Mouse (Mus musculus) heart, adult 9 months (tissue): ENCODE results near the gene Gas2l1.

Experiments used
- DNase-seq, 2 experiments: peaks; one replicate each; pipeline ENCODE4 v3.0.0; 2022; ENCODE audit warnings: low spot score in 2 of 2

Gene Gas2l1

DNA sequence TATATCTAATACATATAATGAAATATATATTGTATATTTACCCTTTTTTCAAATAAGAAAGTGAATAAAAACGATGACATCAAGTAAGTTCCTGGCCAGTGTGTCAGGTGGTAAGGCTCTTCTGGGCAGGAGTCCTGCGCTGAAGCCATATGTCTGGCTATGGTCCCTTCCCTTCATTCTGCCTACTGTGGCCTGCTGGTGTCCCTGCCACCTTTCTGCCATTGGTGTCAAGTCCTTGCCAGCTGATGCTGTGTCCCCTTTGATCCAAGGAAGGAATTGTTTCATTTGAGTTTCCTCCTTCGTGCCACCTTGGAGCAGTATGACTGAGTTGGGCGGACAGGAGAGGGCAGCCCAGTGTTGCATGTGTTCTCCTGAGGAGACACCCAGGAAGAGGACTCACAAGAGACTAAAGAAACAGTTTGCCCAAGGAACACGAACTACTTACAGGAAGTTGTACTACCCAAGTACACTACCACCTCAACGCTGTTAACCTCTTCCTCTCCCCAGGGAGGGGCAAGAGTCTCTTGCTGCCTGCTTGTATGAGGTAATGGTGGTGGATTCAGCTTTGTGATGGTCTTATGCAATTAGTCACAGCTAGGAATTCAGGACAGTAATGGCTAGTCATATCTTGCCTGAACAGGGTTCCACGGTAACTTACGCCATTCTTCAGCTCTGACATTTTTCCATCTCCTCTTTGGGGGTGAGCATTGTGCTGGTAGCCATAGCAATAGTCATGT lies 22.3 kb downstream of the Gas2l1 start:
- DNase-seq = no peak

DNA sequence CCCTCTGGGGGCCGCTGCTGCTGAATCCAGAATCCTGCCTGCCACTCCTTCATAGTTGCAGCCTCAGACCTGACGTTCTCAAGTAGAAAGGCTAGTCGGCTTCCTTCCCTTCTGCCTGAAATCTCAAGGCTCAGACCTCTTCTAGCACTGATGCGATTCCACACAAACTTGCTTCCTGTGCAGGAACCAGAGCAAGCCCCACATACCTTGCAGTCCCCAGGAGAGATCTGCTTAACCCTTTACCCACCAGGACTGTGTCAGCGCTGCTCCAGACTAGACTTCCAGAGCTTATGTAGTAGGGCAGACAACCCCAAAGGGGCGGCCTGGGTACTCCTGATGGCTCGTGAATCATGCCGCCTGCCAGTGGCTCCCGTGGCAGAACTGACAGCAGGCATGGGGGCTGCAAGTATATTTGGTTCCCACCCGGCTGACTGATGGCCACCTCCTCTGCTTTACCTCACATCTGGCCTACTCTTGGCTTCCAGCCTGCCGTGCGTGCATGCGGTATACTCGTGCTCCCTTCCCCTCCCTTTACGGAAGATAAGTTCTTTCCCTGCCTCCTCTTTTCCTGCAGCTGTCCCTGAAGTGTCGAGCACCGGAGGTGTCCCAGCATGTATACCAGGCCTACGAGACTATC lies 23.9 kb downstream of the Gas2l1 start:
- no peak for DNase-seq

DNA sequence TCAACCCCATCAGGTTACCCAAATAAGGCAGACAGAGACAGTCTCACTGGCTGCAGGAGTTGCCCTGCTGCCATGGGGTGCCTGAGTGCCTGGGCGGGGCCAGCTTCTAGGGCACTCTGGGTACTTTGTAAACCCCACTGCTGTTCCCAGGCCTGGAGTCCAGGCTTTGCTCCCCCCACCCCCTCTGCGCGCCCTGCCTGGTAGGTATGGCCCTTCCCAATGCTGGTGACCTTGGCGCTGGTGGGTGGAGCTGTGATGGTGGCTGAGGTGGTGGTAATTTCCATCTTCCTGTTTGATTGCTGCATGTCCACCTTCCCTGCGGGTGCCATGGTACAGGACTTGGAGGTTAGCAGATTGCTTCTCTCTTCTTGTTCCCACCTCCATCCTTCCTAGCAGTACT lies 24.5 kb downstream of the Gas2l1 start:
- no peak for DNase-seq

DNA sequence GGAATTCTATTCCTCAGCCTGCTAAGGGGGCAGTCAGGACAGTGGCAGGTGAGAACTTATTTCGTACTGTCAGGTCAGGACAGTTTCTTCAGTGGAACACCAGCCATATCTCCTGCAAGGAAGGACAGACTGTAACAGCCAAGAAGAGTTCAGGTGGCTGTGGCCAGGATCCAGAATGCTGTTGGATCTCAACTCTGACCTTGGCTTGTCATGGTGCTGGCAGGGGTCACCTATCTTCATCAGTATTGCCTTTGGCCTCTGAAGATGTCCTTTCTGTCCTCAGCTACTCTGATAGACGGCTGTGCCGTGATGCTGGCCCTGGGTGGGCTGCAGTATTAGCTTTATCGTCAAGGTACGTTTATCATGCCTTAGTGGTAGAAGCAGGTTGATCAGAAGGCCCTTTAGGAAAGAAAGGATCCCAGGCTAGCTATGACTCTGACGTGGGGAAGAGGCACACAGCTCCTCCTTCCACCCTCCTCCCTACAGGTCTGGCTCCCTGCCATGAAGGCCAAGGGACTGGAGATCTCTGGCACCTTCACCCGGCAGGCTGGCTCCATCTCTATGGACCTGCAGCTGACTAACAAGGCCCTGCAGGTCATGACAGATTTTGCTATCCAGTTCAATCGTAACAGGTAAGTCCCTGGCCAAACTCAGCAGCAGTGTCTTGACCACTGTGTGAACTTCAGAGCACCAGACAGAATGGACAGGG lies 27.8 kb downstream of the Gas2l1 start:
- no peak for DNase-seq

DNA sequence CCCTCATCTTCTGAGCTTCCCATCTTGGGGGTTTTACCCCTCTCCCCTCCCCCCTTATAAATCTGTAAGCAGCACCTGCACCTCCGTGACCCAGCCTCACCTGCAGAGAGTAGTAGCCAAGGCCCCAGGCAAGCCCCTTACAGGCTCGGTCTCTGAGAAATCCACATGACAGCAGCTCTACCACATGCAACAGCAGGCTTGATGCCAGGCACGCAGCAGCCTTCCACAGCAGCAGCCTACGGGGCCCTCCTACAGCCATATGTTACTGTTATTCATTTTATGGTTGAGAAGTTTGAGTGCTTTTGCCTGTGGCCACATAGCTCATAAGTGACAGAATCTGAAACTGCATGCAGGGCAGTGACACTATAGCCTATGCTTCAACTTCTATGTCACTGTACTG lies 29.7 kb downstream of the Gas2l1 start:
- DNase-seq = no peak

DNA sequence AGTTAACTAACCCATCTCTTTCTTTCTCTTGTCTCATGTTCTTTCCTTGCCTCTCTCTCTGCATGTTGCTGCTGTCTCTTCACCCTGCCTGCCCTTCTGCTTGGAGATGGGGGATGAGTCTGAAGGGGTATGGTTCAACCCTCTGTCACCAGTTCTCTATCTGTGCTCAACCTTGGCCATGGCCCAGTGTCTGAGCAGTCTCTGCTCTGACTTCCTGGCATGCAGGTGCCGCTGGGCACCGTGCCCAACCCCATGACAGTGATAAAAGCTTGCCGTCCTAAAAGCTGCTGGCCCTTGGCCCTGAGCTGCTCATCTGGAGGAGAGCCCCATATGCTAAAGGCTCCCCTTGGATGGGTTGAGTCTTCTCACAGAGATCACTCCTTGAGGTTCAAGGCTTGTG lies 32.0 kb downstream of the Gas2l1 start:
- peak; percentile 48 to 72 for DNase-seq

DNA sequence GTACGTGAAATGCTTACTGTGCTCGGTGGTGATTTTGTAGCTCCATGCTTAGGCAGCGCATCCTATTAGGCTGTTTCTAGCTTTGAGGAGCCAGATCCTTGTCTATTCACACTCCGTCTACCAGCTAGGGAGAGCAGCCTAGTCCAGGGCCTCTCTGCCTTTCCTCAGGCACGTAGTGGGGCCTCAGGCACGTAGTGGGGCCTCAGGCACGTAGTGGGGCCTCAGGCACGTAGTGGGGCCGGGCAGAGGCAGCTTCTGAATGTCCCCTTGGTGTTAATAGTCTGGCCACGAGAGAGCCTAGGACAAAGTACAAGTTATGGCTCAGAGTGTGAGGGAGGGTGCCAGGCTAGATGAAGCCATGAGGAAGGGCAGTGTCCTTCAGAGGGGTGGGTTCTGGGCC lies 32.4 kb downstream of the Gas2l1 start:
- no peak for DNase-seq

DNA sequence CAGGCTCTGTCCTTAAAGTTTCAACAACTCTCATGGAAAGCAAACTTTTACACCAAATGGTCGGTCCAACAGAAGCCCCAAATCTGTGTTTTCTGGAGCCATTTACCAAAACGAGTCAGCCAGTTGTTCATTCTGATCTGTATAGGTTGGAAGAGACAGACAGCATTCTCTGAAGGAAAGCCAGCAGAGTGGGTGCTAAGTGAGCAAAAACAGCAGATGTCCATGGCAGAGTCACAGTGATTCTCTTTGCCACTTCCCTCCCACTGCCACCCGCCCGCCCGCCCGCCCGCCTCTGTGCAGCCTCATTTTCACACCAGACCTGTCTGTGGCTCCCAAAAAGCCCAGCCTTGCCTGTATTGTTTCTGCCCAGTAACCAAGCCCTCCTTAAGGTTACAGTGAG lies 36.9 kb downstream of the Gas2l1 start:
- no peak for DNase-seq

DNA sequence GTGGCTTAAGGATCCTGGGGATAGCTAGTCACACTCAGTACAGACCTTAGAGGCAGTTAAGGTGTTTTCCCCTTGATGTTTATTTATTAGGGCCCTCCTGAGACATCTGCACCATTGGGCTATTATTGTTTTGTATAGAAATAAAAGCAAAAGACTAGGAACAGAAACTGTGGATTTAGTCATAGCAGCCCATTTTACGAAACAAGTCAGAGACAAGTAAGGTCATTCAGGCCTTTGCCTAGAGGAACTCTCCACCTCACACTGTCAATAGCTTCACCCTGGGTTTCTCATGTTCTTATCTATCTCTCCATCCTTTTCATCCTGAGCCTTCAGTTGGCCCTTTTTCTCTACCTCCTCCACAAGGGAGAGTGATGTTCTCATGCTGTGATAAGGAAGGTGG lies 40.0 kb downstream of the Gas2l1 start:
- DNase-seq = no peak

DNA sequence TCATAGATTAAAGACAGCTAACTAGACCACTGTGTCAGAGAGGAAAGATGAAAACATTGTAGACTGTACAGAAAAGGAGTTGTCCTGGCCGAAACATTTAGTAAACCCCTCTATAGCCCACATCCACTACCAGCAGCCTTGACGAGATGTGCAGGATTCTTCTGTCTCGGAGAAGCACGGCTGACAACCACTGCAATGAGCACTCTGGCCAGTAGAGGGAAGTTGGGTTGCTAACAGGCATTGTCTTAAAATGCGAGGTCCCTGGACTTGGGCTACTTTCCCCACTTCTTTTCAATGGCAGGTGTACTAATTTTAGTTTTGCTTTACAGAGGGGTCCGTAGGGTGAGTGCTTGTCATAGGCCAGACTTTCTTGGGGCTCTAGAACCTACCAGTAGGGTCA lies 47.6 kb downstream of the Gas2l1 start:
- DNase-seq = no peak

DNA sequence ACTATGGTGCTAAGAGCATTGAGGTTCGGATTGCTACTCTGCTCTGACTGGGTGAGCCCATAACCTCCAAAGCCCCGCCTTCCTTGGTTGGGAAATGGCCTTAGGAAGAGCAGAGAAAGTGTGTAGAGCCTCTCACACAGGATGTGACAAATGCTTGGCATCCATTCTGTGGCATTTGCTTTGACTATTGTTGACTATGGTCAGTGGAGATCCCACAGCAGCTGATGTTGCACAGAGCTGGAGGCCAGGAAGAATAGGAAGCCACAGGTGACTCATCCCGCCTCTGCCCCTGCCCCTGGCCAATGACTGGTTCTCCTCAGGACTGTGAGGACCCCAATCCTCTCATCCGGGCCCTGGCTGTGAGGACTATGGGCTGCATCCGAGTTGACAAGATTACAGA lies 48.8 kb downstream of the Gas2l1 start:
- DNase-seq = no peak

DNA sequence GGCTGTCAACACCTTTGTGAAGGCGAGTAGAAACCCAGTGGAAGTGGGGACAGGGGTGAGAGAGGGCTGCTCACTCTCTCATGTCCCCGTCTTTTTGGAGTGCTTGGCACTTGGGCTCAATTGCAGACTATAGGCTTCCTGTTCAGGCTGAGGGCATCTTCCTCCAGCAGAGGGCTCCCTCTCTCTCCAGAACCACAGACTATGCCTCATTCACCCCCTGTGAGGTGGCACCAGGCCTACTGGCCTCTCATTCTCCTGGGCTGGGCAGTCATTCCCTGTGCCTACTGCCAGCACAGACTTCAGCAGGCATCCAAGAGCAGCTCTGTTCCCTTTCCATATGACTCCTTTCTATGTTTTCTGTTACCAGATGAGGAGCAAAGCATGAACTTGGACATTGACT lies 49.4 kb downstream of the Gas2l1 start:
- peak; percentile 61 to 71 for DNase-seq

DNA sequence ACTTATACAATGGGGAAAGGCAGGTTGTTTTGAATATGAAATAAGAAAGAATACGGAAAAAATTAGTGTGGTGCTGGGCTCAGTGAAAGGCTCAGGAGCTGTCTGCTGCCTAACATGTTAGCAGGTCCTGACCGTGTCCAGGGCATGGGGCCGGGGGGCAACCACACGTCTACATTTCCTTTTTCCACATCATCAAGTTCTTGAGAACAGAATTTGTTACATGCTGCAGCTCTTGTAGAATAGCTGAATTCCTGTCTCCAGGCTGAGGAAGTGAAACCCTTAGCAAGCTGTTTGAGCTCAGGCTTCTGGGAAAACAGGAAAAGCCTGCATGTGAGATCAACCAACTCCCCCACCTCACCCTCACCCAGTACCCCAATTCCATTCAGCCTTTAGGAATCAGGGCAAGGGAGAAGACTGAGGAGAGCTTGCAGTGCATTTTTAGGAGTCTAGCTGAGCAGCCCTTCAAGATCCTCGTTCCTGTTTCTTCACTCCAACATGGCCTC lies 52.9 kb downstream of the Gas2l1 start:
- peak; percentile 26 to 62 for DNase-seq

DNA sequence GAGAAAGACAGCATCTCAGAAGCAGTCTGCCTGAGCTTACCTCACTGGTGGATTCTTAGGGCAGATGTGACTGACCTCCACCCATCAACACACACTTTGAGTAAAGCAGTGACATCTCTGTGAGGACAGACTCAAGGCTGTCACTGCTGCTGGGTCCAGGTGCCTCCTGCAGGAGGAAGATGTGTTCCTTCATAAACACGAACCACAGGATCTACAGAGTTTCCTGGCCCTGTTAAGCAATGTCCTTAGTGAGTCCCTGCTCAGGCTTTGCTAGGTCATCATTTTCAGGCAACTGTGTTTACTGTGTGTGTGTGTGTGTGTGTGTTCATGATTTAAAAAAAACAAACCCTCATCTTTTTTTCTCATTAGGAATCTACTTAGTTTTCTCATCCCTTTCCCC lies 53.6 kb downstream of the Gas2l1 start:
- DNase-seq = no peak

DNA sequence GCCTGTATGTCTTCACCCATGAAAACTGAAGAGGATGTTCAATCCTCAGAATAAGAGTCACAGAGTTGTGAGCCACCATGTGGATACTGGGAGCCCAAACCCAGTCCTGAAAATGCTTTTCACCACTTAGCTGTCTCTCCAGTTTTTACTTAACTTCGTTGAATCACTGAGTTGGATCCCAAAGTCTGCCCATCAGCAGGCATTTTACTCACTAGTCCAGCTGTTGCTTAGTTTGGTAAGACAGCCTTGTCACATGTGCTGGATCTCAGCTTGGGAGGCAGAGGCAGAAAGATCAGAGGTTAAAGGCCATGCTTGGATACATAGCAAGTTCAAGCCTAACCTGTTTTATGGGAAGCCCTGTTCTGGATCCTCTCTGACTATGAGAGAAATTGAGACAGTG lies 54.9 kb downstream of the Gas2l1 start:
- no peak for DNase-seq

DNA sequence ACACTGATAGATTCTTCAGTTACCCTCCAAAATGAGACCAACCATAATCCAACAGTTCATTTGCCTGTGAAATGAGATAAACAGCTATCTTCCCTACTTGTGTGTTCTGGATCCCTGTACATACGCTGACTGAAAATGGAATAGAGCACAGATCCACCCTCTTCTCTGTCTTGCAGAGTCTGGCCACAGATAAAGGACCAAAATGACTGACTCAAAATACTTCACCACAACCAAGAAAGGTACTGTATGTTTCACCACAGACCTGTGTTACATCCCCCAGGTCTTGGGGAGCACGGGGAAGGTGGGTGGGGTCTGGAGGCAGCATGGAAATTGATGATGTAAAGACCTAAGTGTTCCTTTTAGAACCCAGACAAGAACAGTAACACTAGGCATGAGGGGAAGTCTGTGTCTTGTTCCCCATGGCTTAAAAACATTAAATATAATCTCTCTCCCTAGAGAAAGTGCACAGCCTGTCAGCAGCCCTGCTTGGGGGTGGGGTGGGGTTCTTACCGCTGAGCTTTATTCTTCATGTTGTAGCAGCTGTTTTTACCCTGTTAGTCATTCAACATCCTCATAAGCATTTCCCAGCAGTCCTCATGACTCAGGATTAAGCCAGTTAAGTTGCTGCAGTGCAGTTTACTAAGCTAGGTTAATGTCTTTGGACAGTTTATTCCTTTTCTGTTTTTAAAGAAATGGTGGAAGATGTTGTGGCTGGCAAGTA lies 55.6 kb downstream of the Gas2l1 start:
- no peak for DNase-seq

DNA sequence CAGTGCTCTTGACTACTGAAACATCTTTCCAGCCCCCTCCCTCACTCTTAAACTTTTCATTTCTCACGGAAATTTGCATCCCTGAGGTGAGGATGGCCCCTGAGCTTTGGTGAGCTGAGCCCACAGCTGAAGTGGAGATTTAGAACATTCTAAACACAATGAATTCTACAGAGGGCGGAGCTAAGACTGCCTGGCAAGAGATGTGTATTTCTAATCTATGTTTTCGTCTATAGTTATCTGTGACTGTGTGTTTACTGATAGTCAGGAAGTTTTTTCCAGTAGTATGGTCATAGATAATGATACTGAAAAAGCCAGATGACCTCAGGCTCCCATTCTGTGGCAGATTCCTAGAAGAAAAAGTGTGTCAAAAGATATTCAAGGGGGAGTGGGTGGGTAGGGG lies 56.3 kb downstream of the Gas2l1 start:
- no peak for DNase-seq

DNA sequence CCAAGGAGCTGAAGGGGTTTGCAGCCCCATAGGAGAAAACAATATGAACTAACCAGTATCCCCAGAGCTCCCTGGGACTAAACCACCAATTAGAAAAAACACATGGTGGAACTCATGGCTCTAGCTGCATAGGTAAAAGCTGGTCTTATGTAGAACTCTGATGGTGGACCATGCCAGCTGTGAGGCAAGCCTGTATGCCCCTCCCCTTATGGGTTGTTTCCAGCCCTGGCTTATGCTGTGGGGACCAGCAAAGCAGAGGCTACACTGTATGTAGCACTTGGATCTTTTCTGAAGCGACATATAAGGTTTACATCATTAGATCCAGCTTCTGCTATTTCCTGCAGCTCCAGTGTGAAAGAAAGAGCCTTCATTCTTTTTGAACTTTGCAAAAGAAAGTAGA lies 57.9 kb downstream of the Gas2l1 start:
- no peak for DNase-seq

DNA sequence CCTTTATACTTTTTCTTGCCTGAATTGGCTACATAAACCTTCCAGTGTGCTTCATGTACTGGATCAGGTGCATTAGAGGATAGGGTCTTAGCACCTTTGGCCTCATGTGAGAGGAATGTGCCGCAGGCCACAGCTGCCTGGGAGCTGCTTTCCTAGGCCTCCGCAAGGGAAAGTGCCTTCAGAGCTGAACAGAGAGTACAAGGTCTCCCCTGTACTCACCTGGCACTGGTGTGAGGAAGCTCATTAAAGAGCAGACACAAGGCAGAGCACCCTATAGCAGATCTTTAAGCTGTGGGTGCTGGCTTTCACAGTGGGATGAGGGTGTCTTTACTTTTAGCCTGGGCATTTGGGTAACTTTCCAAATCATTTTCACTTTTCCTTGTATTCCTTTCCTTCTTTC lies 59.6 kb downstream of the Gas2l1 start:
- no peak for DNase-seq
